Mouse (Mus musculus) C2C12 (cell line): ENCODE data around the gene Fut4.

Experiments
- CTCF ChIP-seq: IDR thresholded peaks from one replicate; pipeline ENCODE4 v1.5.1; 2011; ENCODE audit not compliant: control insufficient read depth, insufficient read depth, insufficient read length
- MAX ChIP-seq: IDR thresholded peaks from one replicate; pipeline ENCODE4 v1.6.1; 2011; ENCODE audit warnings: mild to moderate bottlenecking, control low read depth
- USF1 ChIP-seq: IDR thresholded peaks from one replicate; pipeline ENCODE4 v1.6.1; 2011; ENCODE audit warnings: low read depth, mild to moderate bottlenecking, control low read depth, moderate library complexity

GRCm38 (mm10) chr9:14698582-14699287, 53.5 kb downstream of the Fut4 start:
- TF ChIP-seq CTCF (peak; percentile 86), USF1 (no peak), MAX (no peak)
